Mouse (Mus musculus): ENCODE data around the gene Tmem50b. TPM values are rescaled to one million over a fixed set of nuclear protein-coding genes. Genes with fewer than 3 reads are reported as not detected.

Tmem50b gene
- total RNA-seq, 2 experiments from 2014 or later: 12.0 to 20.8 TPM

- ATAC-seq (replicated peaks; ENCODE audit: low FRiP score, poor library complexity, severe bottlenecking): no peak
These were observed 14.9 kb upstream of the Tmem50b start for GRCm38 (mm10) chr16:91612525-91612924.

- ATAC-seq (replicated peaks; ENCODE audit: low FRiP score, poor library complexity, severe bottlenecking): no peak
These were observed 13.6 kb upstream of the Tmem50b start for GRCm38 (mm10) chr16:91611248-91611647.

- no peak for ATAC-seq (replicated peaks; ENCODE audit: low FRiP score, poor library complexity, severe bottlenecking)
These were observed 12.1 kb upstream of the Tmem50b start for GRCm38 (mm10) chr16:91609501-91610245.

DNA sequence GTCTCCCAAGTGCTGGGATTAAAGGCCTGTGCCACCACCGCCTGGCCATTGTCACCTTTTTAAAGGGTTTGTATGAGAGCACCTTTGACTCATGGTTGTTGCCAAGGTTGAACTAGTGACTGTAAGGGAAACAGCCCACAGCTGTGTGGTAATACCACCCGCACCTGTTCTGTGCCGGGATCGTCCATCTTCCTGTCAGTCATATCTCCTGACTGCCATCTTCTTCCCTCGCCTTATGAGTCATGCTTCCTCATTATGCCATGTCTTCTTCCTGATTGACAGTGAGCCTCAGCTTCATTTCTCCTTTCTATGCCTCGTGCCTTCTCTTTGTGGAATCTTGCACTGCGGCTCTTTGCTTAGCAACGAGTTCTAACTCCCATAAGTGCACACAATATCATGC is 9.4 kb upstream of the Tmem50b start:
- no peak for ATAC-seq (replicated peaks; ENCODE audit: low FRiP score, poor library complexity, severe bottlenecking)

GRCm38 (mm10) chr16:91605156-91605555 is 7.6 kb upstream of the Tmem50b start:
- ATAC-seq (replicated peaks; ENCODE audit: low FRiP score, poor library complexity, severe bottlenecking): no peak

GRCm38 (mm10) chr16:91601693-91602092 is 4.1 kb upstream of the Tmem50b start:
- ATAC-seq (replicated peaks; ENCODE audit: low FRiP score, poor library complexity, severe bottlenecking): no peak

DNA sequence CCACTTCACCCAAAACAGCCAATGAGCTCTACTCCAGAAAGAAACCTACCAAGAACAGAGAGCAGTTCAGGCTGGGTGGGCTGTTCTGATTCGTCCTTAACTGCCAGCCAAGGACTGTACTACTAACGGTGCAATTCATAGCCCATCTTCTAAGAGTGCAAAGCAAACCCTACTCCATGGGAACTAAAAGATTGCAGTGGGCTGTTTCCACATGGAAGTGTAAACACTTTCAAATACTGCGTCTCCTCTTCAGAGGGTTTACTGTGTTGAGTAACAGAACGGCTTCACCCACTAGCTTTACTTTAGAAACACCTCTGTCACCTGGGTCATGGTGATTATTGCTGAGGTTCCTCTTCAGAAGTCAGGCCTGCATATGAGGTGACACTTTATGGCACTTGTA is 3.5 kb upstream of the Tmem50b start:
- ATAC-seq (replicated peaks; ENCODE audit: low FRiP score, poor library complexity, severe bottlenecking): no peak

DNA sequence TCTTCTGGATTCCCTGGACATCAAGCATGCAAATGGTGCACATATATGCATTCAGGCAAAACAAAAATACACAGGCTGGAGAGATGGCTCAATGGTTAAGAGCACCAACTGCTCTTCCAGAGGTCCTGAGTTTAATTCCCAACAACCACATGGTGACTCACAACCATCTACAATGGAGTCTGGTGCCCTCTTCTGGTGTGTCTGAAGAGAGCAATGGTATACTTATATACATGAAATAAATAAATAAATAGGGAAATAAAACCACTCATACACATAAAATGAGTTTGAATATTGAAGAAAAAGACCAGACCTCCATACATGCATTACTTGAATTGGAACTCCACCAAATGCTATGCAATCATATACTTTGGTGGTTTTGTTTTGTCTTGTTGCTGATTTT is 1.6 kb upstream of the Tmem50b start:
- ATAC-seq (replicated peaks; ENCODE audit: low FRiP score, poor library complexity, severe bottlenecking): no peak

DNA sequence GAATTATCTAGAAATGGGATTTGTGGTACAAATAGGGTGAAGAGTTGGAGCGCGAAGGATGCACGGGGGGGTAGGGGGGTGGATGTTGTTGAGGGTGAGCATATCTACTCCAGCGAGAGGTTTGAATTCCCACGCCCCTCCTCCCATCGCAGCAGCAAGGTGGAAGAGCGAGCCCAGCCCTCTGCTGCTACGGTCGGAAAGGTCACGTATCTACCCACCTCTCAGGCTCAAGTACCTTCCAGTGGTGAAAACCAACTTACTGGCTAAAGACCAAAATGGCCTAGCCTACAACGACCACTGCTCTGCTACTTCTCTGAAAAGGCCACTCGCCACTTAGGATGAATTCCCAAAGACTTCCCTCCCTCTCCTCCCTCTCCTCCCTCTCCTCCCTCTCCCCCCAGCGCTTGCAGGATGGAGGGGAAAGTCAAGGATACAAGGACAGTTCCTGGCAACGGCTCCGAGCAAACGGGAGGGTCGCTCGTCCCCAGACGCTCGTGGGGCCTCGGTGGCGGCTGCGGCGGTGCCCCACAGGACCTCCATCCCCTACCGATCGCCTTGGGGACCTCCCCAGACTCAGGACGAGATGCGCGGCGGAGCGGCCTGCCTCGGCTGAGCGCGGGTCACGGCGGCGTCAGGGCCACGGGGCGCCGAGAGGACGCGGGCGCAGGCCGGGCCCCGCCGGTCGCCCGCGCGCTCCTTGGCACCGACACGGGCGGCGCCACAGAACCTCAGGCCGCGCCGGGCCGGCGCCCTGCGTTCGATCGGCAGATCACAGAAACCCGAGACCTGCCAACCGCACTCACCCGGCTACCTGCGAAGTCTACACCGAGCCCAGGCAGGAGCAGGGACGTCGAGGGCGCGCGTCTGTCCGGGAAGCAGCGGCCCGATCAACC is 575 bp downstream of the Tmem50b start:
- peak; percentile 26; the same call in 1 of the 2 replicates for ATAC-seq (replicated peaks; ENCODE audit: low FRiP score, poor library complexity, severe bottlenecking)

DNA sequence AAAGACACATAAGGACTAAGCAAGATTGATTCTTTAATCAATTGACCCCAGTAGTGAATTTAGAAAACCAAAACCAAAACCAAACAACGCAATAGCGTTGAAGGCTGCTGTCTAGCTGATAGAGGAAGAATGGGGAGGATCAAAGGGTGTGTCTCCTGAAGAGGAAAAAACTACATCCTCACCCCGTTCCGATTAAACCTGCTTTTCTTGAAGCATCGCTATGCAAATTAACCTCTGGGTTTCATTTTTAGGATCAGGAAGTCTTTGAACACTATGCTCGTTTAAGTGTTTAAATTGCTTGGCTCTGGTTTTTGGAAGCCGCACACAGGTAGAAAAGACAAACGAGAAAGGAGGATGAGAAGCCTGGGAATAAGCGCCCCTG is 1.2 kb downstream of the Tmem50b start:
- no peak for ATAC-seq (replicated peaks; ENCODE audit: low FRiP score, poor library complexity, severe bottlenecking)

GRCm38 (mm10) chr16:91595076-91595475 is 2.5 kb downstream of the Tmem50b start:
- ATAC-seq (replicated peaks; ENCODE audit: low FRiP score, poor library complexity, severe bottlenecking): no peak

DNA sequence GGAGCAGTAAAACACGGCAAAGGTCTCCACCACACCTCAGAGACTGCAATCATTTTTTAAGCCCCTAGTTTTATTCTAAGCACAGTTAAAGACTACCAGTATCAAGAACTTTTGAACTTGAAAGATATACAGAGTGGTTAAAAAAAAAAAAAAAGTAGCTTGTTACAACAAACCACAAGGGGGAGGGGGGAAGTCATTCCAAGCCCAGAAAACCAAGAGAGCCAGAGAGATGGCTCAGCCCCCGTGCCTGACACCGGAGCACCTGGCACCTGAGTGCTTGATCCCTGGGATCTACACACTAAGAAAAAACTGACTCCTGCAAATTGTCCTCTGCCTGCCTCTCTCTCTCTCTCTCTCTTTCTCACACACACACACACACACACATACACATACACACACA is 4.3 kb downstream of the Tmem50b start:
- no peak for ATAC-seq (replicated peaks; ENCODE audit: low FRiP score, poor library complexity, severe bottlenecking)

DNA sequence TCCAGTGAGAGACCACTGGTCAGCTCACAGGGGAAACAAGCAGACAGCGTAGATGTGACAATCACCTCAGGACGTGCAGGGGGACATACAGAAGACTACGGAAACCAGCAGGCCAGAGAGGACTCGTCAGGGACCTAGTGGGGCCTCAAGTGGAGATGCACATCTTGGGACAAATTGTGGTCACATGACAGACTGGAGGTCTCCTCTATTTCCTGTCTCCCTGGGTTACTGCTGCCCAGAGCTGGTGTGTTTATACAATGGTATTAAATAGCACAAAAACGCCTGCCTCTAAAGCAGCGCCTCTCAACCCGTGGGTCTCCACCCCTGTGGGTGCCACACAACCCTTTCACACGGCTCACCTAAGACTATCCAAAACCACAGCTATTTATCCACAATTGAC is 5.4 kb downstream of the Tmem50b start:
- ATAC-seq (replicated peaks; ENCODE audit: low FRiP score, poor library complexity, severe bottlenecking): no peak

DNA sequence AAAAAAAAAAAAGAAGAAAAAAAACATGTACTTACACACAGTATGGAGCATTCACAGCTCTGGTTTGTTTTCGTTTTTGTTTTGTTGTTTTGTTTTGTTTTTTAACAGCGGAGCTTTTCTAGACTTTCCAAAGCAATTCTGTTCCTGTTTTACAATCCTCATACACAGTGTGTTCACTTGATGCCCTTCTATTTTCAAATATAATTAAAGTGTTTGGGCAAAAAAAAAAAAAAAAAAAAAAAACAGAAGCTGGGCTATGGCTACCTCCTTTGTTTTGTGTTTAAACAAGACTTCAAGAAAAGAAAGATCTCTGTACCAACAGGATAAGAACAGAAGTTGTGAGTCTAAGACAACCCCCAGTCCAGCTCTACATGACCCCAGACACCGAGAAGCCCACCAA is 8.9 kb downstream of the Tmem50b start:
- no peak for ATAC-seq (replicated peaks; ENCODE audit: low FRiP score, poor library complexity, severe bottlenecking)

GRCm38 (mm10) chr16:91587730-91588453 is 9.7 kb downstream of the Tmem50b start:
- ATAC-seq (replicated peaks; ENCODE audit: low FRiP score, poor library complexity, severe bottlenecking): peak; percentile 66

- no peak for ATAC-seq (replicated peaks; ENCODE audit: low FRiP score, poor library complexity, severe bottlenecking)
These were observed 11.4 kb downstream of the Tmem50b start for GRCm38 (mm10) chr16:91586244-91586643.

- ATAC-seq (replicated peaks; ENCODE audit: low FRiP score, poor library complexity, severe bottlenecking): no peak
These were observed 12.0 kb downstream of the Tmem50b start for GRCm38 (mm10) chr16:91585617-91586016.

GRCm38 (mm10) chr16:91582307-91582706 is 15.3 kb downstream of the Tmem50b start:
- peak; percentile 58; the same call in 1 of the 2 replicates for ATAC-seq (replicated peaks; ENCODE audit: low FRiP score, poor library complexity, severe bottlenecking)

DNA sequence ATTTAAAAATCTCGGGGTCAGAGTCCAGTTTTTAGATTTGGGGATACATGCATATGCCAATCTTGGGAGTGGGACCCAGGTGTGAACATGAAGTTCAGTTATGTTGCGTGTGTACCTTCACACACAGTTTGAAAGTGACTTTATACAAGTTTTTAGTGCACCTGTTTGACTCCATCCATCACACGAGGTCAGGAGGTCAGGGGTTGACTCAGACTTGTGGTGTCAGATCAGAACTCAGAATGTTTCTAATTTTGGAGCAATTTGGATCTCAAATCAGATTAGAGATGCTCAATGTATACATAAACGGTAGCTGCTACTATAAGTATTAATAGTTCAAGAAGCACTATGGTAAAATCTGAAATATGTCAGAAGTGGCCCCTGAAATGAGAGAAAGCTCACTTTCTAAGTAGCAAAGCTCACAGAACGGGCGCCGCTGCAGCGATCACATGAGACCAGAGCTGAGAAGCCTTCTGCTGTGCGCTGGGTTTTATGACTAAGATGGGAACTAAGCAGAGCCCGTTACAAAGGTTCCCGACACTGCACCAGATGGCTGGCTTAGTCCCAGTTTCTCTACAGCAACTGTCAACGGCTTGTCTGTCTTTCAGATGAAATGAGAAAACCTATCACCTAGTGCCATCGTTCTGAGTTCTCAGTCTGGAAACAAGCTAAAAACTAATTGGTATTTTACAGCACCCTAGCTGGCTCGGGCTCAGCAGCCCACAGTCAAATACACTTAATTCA is 18.4 kb downstream of the Tmem50b start:
- ATAC-seq (replicated peaks; ENCODE audit: low FRiP score, poor library complexity, severe bottlenecking): no peak

- no peak for ATAC-seq (replicated peaks; ENCODE audit: low FRiP score, poor library complexity, severe bottlenecking)
These were observed 22.4 kb downstream of the Tmem50b start for GRCm38 (mm10) chr16:91575151-91575550.

Data from erythroblast, adult 5-6 weeks (primary cell).